Mouse (Mus musculus) midbrain, embryonic 14.5 days (tissue): ENCODE results near the gene Tbc1d2. TPM values are rescaled to one million over a fixed set of nuclear protein-coding genes. Genes with fewer than 3 reads are reported as not detected.

Source experiments
- ATAC-seq: fragments of 200-750 bp; cut with Nextera tagmentation; 2 replicates; pipeline ENCODE4 v1.8.0; 2017; ENCODE audit warnings: moderate number of reproducible peaks, moderate library complexity; ENCODE audit not compliant: low FRiP score, low TSS enrichment
- DNase-seq: peaks from one replicate; pipeline ENCODE4 v3.0.0-alpha.2; 2015
- H3K27ac ChIP-seq: fragments of 300-500 bp; sonication (generic); replicated peaks from 2 replicates; pipeline ENCODE4 v1.5.1; 2014; ENCODE audit warnings: mild to moderate bottlenecking, low read depth, low read length, moderate library complexity
- H3K27me3 ChIP-seq: fragments of 300-500 bp; sonication (generic); 2 replicates; pipeline ENCODE4 v1.6.1; 2014; ENCODE audit warnings: low read length, control low read depth, mixed read lengths; ENCODE audit not compliant: control insufficient read depth, insufficient read depth
- H3K36me3 ChIP-seq: fragments of 300-500 bp; sonication (generic); 2 replicates; pipeline ENCODE4 v1.6.1; 2014; ENCODE audit warnings: low read length, control low read depth; ENCODE audit not compliant: control insufficient read depth, insufficient read depth
- H3K4me1 ChIP-seq: fragments of 300-500 bp; sonication (generic); 2 replicates; pipeline ENCODE4 v1.6.1; 2014; ENCODE audit warnings: mild to moderate bottlenecking, antibody characterized with exemption, low read length, control low read depth; ENCODE audit not compliant: control insufficient read depth, insufficient read depth
- H3K4me2 ChIP-seq: fragments of 300-500 bp; sonication (generic); 2 replicates; pipeline ENCODE4 v1.6.1; 2014; ENCODE audit warnings: mild to moderate bottlenecking, low read length, moderate library complexity
- H3K4me3 ChIP-seq: fragments of 300-500 bp; sonication (generic); replicated peaks from 2 replicates; pipeline ENCODE4 v1.5.1; 2014; ENCODE audit warnings: low read depth, low read length
- H3K9ac ChIP-seq: fragments of 300-500 bp; sonication (generic); replicated peaks from 2 replicates; pipeline ENCODE4 v1.6.1; 2014; ENCODE audit warnings: mild to moderate bottlenecking, low read length, moderate library complexity
- H3K9me3 ChIP-seq: fragments of 300-500 bp; sonication (generic); 2 replicates; pipeline ENCODE4 v1.6.1; 2016; ENCODE audit warnings: low read length, control low read depth, mixed read lengths; ENCODE audit not compliant: control insufficient read depth
- whole genome bisulfite sequencing: fragments of 180-500 bp; shearing (Covaris S2); extraction: QIAGEN DNeasy Blood & Tissue Kit; methylation state at CpG from one replicate; pipeline ENCODE4 v1.1.7; 2014; 5-methylcytosine and 5-hydroxymethylcytosine counted together
- polyA plus RNA-seq: library from polyadenylated mRNA; unstranded; fragments of >200 nt; fragmentation: Nextera tagmentation; extraction: Ambion mirVana; gene quantifications from 2 replicates; pipeline ENCODE4 v1.2.1, GENCODE M21; 2014

Tbc1d2 gene
- polyA plus RNA-seq, 1 experiment from 2014 or later, result 0.16 TPM

- Histone ChIP-seq H3K27ac (no peak overlapping the region), H3K36me3 (no peaks in the 10 kb centered on the region), H3K9ac (no peak overlapping the region), H3K27me3 (peaks cover 17% of the 10 kb centered on the region; the same call in 1 of the 2 replicates), H3K4me3 (no peak overlapping the region), H3K4me2 (no peak overlapping the region), H3K9me3 (no peaks in the 10 kb centered on the region), H3K4me1 (0 out of 2 replicates have a peak, but pooled peaks cover 8% of the 10 kb centered on the region)
- no peak for DNase-seq
- no peak for ATAC-seq
- 75% methylated on average over 6 of the region's 6 CpGs for WGBS
Measured at GRCm38 (mm10) chr4:46596398-46596797, 53.6 kb downstream of the Tbc1d2 start.

DNA sequence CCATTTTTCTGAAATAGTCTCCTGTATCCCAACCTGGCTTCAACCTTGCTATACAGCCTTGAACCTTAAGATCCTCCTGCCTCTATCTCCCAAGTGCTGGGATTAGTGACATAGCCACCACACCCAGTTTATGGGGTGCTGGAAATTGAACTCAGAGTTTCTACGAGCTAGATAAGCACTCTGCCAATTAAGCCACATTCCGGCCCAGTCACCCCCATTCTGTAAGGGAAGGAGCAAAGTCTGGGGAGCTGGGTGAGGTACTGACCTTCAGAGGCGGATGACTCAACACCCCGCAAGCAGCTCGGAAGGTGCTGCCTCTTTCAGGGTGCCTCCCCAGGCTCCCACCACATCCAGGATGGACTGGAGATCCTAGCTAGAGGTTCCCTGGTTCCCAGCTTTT lies 55.9 kb downstream of the Tbc1d2 start:
- Histone ChIP-seq H3K27me3 (no peaks in the 10 kb centered on the region), H3K4me2 (no peak overlapping the region), H3K4me1 (no peaks in the 10 kb centered on the region), H3K9me3 (no peaks in the 10 kb centered on the region), H3K4me3 (no peak overlapping the region), H3K27ac (no peak overlapping the region), H3K36me3 (no peaks in the 10 kb centered on the region), H3K9ac (no peak overlapping the region)
- DNase-seq (no peak), ATAC-seq (no peak)
- WGBS, result 95% methylated on average over 5 of the region's 5 CpGs

DNA sequence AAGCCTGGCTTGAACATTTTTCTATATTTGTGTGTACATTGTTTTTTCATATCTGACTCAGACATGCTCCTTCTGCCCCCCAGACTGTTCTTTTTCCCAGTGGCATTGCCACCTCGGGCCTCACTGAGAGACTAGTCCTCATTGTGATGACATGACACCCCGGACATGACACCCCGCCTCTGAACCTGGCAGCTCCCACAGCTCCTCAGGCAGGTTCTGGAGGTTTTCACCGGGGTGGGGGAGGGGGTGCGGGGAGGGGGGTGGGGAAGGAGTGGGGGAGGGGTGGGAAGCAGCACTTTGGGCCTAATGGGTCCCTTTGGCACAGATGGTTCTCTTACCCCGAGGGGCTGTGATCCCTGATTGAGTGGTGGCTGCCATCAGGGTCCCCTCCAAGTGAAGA lies 56.5 kb downstream of the Tbc1d2 start:
- H3K4me3 ChIP-seq, result no peak overlapping the region
- no peaks in the 10 kb centered on the region for H3K27me3 ChIP-seq
- WGBS, result 51% methylated on average over 6 of the region's 6 CpGs
- no peak overlapping the region for H3K4me2 ChIP-seq
- no peak for ATAC-seq
- no peaks in the 10 kb centered on the region for H3K9me3 ChIP-seq
- no peaks in the 10 kb centered on the region for H3K4me1 ChIP-seq
- H3K9ac ChIP-seq, result no peak overlapping the region
- H3K27ac ChIP-seq, result no peak overlapping the region
- DNase-seq, result no peak
- no peaks in the 10 kb centered on the region for H3K36me3 ChIP-seq

GRCm38 (mm10) chr4:46591833-46592520 lies 58.0 kb downstream of the Tbc1d2 start:
- 90% methylated on average over 9 of the region's 9 CpGs for WGBS
- no peak overlapping the region for H3K4me2 ChIP-seq

DNA sequence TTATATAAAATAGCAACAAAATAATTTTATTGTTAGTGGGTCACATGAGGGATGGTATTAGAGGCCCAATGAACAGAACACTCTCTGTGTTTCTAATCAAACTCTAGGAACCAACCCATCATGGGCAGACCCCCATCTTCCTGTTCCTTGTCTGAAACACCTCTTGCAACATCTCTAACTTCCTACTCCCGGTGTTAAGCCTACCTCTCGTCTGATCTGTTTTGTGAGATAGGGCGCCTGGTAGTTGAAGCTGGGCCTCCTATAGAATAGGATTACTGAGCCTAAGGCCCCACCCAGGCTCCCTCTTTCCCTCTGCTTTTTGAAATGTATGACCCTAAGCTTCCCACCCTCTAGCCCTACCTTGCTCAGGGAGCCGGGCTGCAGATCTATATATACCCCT lies 59.2 kb downstream of the Tbc1d2 start:
- Histone ChIP-seq H3K4me1 (no peaks in the 10 kb centered on the region), H3K9ac (no peak overlapping the region), H3K9me3 (no peaks in the 10 kb centered on the region), H3K36me3 (no peaks in the 10 kb centered on the region), H3K27me3 (no peaks in the 10 kb centered on the region), H3K4me3 (no peak overlapping the region), H3K27ac (no peak overlapping the region), H3K4me2 (no peak overlapping the region)
- WGBS, result 71% methylated on average over 4 of the region's 4 CpGs
- DNase-seq (no peak), ATAC-seq (no peak)

More at GRCm38 (mm10) chr4:46591833-46592520, 58.0 kb downstream of the Tbc1d2 start:
- Histone ChIP-seq H3K36me3 (no peaks in the 10 kb centered on the region), H3K4me3 (no peak overlapping the region), H3K27me3 (no peaks in the 10 kb centered on the region), H3K4me1 (no peaks in the 10 kb centered on the region), H3K9me3 (no peaks in the 10 kb centered on the region), H3K27ac (no peak overlapping the region), H3K9ac (no peak overlapping the region)
- DNase-seq (no peak), ATAC-seq (no peak)

DNA sequence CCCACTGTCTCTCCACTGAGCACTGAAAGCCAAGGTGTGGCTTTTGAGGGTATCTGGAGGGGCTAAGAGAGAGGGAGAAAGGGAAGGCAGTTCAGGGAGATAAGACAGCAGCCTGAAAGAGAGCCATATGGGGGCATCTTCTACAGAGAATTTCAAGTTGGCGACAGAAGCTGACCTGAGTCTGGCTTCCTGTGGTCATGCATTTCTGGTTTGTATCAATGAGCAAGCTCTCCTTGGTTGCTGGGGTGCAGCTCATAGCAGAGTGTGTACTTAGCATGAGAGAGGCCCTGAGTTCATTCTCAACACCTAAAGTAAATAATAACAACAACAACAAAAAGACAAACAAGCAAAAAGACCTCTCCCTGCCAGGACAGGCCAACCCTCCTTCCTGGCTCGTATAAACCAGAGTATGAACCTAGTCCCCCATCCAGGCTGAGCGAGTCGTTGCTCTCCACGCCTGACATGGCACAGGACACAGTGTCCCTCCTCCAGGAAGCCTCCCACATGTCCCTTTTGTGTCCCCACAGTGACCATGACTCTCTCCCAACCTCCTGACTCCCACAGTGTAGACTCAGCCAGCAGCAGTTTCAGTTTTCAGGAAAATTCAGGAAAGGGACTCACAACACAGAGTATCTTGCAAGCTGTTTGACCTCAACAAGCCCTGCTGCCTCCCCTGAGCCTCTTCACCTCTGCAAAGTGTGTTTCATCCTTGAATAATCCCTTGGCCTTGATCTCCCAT lies 59.9 kb downstream of the Tbc1d2 start:
- Histone ChIP-seq H3K4me3 (no peak overlapping the region), H3K9me3 (no peaks in the 10 kb centered on the region), H3K27ac (no peak overlapping the region), H3K4me2 (no peak overlapping the region), H3K36me3 (no peaks in the 10 kb centered on the region), H3K27me3 (no peaks in the 10 kb centered on the region), H3K4me1 (no peaks in the 10 kb centered on the region), H3K9ac (no peak overlapping the region)
- 64% methylated on average over 5 of the region's 5 CpGs for WGBS
- no peak for ATAC-seq
- no peak for DNase-seq

DNA sequence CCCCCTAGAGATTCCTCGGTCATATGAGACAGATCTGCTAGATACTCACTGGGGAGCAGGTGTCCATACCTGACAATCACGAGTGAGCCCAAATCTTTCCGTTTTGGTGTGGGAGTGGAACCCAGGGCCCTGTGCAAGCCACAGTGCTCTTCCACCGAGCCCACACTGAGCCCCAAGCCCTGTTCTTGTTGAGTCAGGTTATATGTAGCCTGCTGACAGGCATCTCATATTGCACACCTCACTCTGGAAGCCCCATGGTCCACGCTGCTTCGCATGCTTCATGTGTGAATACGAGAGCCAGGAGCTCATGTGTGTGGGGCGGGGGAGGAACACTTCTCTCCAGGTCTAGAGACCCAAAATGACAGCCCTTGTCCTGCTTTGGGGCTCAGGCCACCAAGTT lies 60.9 kb downstream of the Tbc1d2 start:
- Histone ChIP-seq H3K4me3 (no peak overlapping the region), H3K27me3 (no peaks in the 10 kb centered on the region), H3K9ac (no peak overlapping the region), H3K4me2 (no peak overlapping the region), H3K36me3 (no peaks in the 10 kb centered on the region), H3K27ac (no peak overlapping the region), H3K9me3 (no peaks in the 10 kb centered on the region), H3K4me1 (no peaks in the 10 kb centered on the region)
- no peak for DNase-seq
- 89% methylated on average over 8 of the region's 8 CpGs for WGBS
- no peak for ATAC-seq

DNA sequence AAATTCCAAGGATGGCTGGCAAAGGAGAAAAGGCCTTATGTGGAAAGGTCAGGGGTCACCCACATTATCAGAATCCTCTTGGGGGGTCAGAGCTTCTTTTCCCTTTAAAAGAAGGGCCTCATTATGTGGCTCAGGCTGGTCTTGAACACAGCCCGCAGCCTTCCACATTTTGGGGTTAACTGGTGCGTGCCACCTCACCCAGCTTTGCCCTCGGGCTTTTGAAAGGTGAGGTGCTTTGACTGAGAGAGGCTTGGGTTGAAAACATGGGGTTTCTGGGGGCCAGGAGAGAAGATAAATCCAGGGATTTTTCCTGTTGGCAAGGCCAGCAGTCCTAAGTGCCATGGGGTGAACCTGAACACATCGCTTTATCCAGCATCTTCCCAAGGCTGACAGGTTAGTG lies 63.5 kb downstream of the Tbc1d2 start:
- no peaks in the 10 kb centered on the region for H3K36me3 ChIP-seq
- no peak overlapping the region for H3K9ac ChIP-seq
- H3K4me1 ChIP-seq, result no peaks in the 10 kb centered on the region
- no peaks in the 10 kb centered on the region for H3K27me3 ChIP-seq
- no peak overlapping the region for H3K4me2 ChIP-seq
- no peak overlapping the region for H3K4me3 ChIP-seq
- 53% methylated on average over 4 of the region's 4 CpGs for WGBS
- no peak for ATAC-seq
- 0 out of 2 replicates have a peak, but pooled peaks cover 2% of the 10 kb centered on the region for H3K9me3 ChIP-seq
- H3K27ac ChIP-seq, result no peak overlapping the region
- DNase-seq, result no peak

DNA sequence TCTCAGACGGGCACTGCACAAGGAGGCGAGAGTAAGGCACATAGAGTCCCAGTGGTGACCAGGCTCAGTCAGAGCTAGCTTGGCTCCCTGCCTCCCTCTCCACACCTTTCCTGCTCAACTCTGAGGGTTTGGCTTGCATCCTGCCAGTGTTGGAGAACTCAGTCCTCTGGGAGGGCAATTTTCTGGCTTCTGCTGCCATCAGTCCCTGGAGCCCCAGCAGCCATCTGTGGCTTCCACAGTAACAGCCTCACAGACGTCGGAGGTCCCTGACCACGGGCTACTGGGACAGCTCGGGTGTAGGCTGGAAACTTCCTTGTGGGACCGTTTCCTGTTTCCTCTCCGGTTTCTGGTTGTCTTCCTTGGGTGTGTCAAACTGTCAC lies 64.2 kb downstream of the Tbc1d2 start:
- Histone ChIP-seq H3K9me3 (peaks cover 3% of the 10 kb centered on the region; the same call in 1 of the 2 replicates), H3K4me1 (no peaks in the 10 kb centered on the region), H3K9ac (no peak overlapping the region), H3K27me3 (no peaks in the 10 kb centered on the region), H3K4me2 (no peak overlapping the region), H3K27ac (no peak overlapping the region), H3K4me3 (no peak overlapping the region), H3K36me3 (no peaks in the 10 kb centered on the region)
- 82% methylated on average over 8 of the region's 8 CpGs for WGBS
- ATAC-seq, result no peak
- no peak for DNase-seq
